Mouse (Mus musculus): ENCODE measurements around the gene Zbtb2.

Gene Zbtb2

GRCm38 (mm10) chr10:4386609-4387591 is 1.0 kb downstream of the Zbtb2 start:
- peak; percentile 72 to 84 for DNase-seq (ENCODE audit: low read depth in 1 of 2, low spot score in 2 of 2)

- no peak for DNase-seq (ENCODE audit: low read depth in 1 of 2, low spot score in 2 of 2)
Measured at GRCm38 (mm10) chr10:4384244-4384643, 3.7 kb downstream of the Zbtb2 start.

- DNase-seq (ENCODE audit: low read depth in 1 of 2, low spot score in 2 of 2) = no peak
Measured at GRCm38 (mm10) chr10:4380748-4381147, 7.2 kb downstream of the Zbtb2 start.

GRCm38 (mm10) chr10:4376931-4377330 is 11.0 kb downstream of the Zbtb2 start:
- DNase-seq (ENCODE audit: low read depth in 1 of 2, low spot score in 2 of 2) = no peak

GRCm38 (mm10) chr10:4376461-4376860 is 11.4 kb downstream of the Zbtb2 start:
- no peak for DNase-seq (ENCODE audit: low read depth in 1 of 2, low spot score in 2 of 2)

GRCm38 (mm10) chr10:4375267-4375666 is 12.6 kb downstream of the Zbtb2 start:
- DNase-seq (ENCODE audit: low read depth in 1 of 2, low spot score in 2 of 2) = no peak

- DNase-seq (ENCODE audit: low read depth in 1 of 2, low spot score in 2 of 2) = no peak
Measured at GRCm38 (mm10) chr10:4374734-4375133, 13.2 kb downstream of the Zbtb2 start.

GRCm38 (mm10) chr10:4374239-4374638 is 13.7 kb downstream of the Zbtb2 start:
- no peak for DNase-seq (ENCODE audit: low read depth in 1 of 2, low spot score in 2 of 2)

GRCm38 (mm10) chr10:4373558-4373957 is 14.3 kb downstream of the Zbtb2 start:
- DNase-seq (ENCODE audit: low read depth in 1 of 2, low spot score in 2 of 2) = no peak

- DNase-seq (ENCODE audit: low read depth in 1 of 2, low spot score in 2 of 2) = no peak
Measured at GRCm38 (mm10) chr10:4372011-4372410, 15.9 kb downstream of the Zbtb2 start.

GRCm38 (mm10) chr10:4370105-4370504 is 17.8 kb downstream of the Zbtb2 start:
- DNase-seq (ENCODE audit: low read depth in 1 of 2, low spot score in 2 of 2) = no peak

GRCm38 (mm10) chr10:4364618-4365017 is 23.3 kb downstream of the Zbtb2 start:
- no peak for DNase-seq (ENCODE audit: low read depth in 1 of 2, low spot score in 2 of 2)

GRCm38 (mm10) chr10:4357435-4357834 is 30.5 kb downstream of the Zbtb2 start:
- no peak for DNase-seq (ENCODE audit: low read depth in 1 of 2, low spot score in 2 of 2)

- no peak for DNase-seq (ENCODE audit: low read depth in 1 of 2, low spot score in 2 of 2)
Measured at GRCm38 (mm10) chr10:4356640-4357039, 31.3 kb downstream of the Zbtb2 start.

GRCm38 (mm10) chr10:4355882-4356451 is 31.9 kb downstream of the Zbtb2 start:
- DNase-seq (ENCODE audit: low read depth in 1 of 2, low spot score in 2 of 2) = no peak

GRCm38 (mm10) chr10:4354371-4355260 is 33.3 kb downstream of the Zbtb2 start:
- no peak for DNase-seq (ENCODE audit: low read depth in 1 of 2, low spot score in 2 of 2)

GRCm38 (mm10) chr10:4347591-4347990 is 40.3 kb downstream of the Zbtb2 start:
- no peak for DNase-seq (ENCODE audit: low read depth in 1 of 2, low spot score in 2 of 2)

- no peak for DNase-seq (ENCODE audit: low read depth in 1 of 2, low spot score in 2 of 2)
Measured at GRCm38 (mm10) chr10:4347136-4347492, 40.8 kb downstream of the Zbtb2 start.

- peak; percentile 56 to 78 for DNase-seq (ENCODE audit: low read depth in 1 of 2, low spot score in 2 of 2)
Measured at GRCm38 (mm10) chr10:4346489-4347135, 41.3 kb downstream of the Zbtb2 start.

GRCm38 (mm10) chr10:4341430-4341829 is 46.5 kb downstream of the Zbtb2 start:
- no peak for DNase-seq (ENCODE audit: low read depth in 1 of 2, low spot score in 2 of 2)

- no peak for DNase-seq (ENCODE audit: low read depth in 1 of 2, low spot score in 2 of 2)
Measured at GRCm38 (mm10) chr10:4338863-4339461, 48.9 kb downstream of the Zbtb2 start.
